Mouse (Mus musculus): Measurements from ENCODE around the gene Six5. TPM values are rescaled to one million over a fixed set of nuclear protein-coding genes. Genes with fewer than 3 reads are reported as not detected.

Six5 gene
- 2.7 and 3.2 TPM in 2 replicates for polyA plus RNA-seq (2015; fragmentation: Nextera tagmentation; extraction: Ambion mirVana)

DNA sequence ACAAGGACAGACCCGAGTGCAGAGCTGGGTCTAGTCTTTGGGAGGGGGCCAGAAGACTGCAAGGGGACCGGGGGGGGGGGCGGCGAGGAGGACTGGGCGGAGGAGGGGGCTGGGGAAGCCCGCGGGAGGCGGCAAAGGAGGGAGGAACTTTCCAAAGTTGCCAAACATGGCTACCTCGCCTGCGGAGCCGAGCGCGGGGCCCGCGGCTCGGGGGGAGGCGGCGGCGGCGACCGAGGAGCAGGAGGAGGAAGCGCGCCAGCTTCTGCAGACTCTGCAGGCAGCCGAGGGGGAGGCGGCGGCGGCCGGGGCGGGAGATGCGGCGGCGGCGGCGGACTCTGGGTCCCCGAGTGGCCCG, at the start of gene Six5:
Gene Six5 (plus strand): TSS at position 124 of the 355 bp plus-strand sequence.
- ATAC-seq = no peak
- H3K4me1 ChIP-seq (replicated peaks) = peaks cover 55% of the 10 kb centered on the region
- WGBS = under 1% methylated on average over 27 of the region's 36 CpGs

DNA sequence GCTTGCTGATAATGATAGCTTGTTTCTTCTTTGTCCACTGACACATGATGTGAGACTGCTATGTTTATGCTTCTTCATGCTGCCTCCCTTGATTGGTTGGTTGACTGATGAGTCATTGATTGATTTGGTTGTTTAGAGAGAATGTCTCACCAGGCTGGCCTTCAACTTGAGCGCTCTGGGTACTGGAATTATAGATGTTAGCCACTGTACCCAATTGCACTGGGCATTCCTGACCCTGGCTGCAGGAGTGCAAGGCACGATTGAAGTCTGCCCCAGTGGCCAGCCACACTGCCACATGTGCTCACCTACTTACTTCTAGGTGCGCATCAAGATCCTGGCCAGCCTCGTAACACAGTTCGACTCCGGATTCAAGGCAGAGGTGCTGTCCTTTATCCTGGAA, 49.8 kb upstream of the Six5 start:
- 97% methylated on average over 6 of the region's 6 CpGs for WGBS

More for the DNA sequence above, at the start of gene Six5:
- no peaks in the 10 kb centered on the region for H3K9me3 ChIP-seq
- H3K27me3 ChIP-seq = peaks cover 38% of the 10 kb centered on the region
- H3K9ac ChIP-seq (replicated peaks) = peak within 1 kb of the TSS; percentile 72
- H3K27ac ChIP-seq = peak within 1 kb of the TSS; percentile 82
- peak within 1 kb of the TSS; percentile 98 for H3K4me2 ChIP-seq (replicated peaks)
- peaks cover 26% of the 10 kb centered on the region for H3K36me3 ChIP-seq
- peak within 1 kb of the TSS; percentile 63 for H3K4me3 ChIP-seq (replicated peaks)

DNA sequence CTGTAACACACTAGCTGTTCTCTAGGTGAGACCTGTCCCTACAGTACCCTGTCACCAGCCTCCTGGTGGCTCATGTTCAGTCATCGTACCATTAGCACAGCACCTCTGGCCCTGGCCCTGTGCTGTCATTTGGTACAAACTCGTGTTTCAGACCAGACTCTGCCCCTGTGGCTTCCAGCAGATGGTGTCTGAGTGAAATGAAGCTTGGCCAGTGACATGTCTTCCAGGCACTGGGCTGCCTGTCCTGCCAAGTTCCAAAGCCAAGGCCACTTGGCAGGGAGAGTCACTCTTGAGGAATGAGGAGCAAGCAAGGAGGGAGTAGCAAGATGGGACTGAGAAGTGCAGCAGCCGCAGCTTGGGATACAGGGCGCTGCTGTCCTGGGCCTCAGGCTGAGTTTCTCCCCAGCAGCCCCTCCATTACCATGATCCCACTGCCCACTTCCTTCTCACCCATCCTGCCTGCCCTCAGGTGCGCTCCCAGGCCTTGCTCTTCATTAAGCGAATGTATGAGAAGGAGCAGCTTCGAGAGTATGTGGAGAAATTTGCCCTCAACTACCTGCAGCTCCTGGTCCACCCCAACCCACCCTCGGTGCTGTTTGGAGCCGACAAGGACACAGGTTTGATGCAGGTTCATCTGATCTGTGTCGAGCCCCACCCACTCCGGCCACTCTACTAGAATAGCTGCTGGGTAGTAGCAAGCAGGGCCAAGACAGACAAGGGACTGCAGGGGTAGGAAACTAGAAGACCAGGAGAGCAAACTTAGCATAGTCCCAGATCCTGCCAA, 47.9 kb upstream of the Six5 start:
- Histone ChIP-seq H3K36me3 (peaks cover 100% of the 10 kb centered on the region), H3K27me3 (no peaks in the 10 kb centered on the region), H3K9ac (replicated peaks) (no peak overlapping the region), H3K27ac (no peak overlapping the region), H3K4me3 (replicated peaks) (no peak overlapping the region), H3K4me1 (replicated peaks) (no peaks in the 10 kb centered on the region), H3K9me3 (no peaks in the 10 kb centered on the region), H3K4me2 (replicated peaks) (no peak overlapping the region)
- no peak for ATAC-seq
- WGBS = 93% methylated on average over 11 of the region's 11 CpGs

More for the DNA sequence above, 49.8 kb upstream of the Six5 start:
- H3K27me3 ChIP-seq = no peaks in the 10 kb centered on the region
- no peaks in the 10 kb centered on the region for H3K9me3 ChIP-seq
- ATAC-seq = no peak
- H3K27ac ChIP-seq = no peak overlapping the region
- peaks cover 100% of the 10 kb centered on the region for H3K36me3 ChIP-seq
- H3K4me3 ChIP-seq (replicated peaks) = no peak overlapping the region
- H3K4me2 ChIP-seq (replicated peaks) = no peak overlapping the region
- H3K4me1 ChIP-seq (replicated peaks) = no peaks in the 10 kb centered on the region
- no peak overlapping the region for H3K9ac ChIP-seq (replicated peaks)

DNA sequence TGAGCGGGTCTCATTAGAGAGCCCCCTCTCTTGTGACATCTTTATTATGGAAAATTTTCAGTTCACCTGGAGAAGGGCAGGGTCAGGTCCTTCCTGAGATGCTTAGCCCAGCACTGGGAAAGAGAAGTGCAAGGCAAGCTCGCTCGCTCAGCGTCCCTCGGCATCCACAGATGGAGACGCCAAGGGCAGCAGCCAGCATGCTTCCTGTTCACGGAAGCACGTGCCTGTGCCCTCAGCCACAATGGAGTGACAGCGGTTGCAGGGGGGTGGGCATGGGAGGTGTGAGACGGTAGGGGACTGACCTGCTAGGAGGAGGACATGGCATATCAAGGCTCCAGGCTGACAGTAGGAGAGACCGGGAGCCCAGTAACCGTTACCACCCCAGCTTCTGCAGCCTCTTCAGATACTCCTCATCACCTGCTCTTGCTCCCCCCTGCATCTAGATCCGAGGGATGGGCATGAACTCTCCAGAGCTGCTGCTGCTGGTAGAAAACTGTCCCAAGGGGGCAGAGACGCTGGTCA, 46.3 kb upstream of the Six5 start:
- Histone ChIP-seq H3K4me2 (replicated peaks) (no peak overlapping the region), H3K27me3 (no peaks in the 10 kb centered on the region), H3K4me1 (replicated peaks) (no peaks in the 10 kb centered on the region), H3K9ac (replicated peaks) (no peak overlapping the region), H3K4me3 (replicated peaks) (no peak overlapping the region), H3K27ac (no peak overlapping the region), H3K36me3 (peaks cover 100% of the 10 kb centered on the region), H3K9me3 (no peaks in the 10 kb centered on the region)
- ATAC-seq = no peak
- WGBS = 89% methylated on average over 14 of the region's 14 CpGs

DNA sequence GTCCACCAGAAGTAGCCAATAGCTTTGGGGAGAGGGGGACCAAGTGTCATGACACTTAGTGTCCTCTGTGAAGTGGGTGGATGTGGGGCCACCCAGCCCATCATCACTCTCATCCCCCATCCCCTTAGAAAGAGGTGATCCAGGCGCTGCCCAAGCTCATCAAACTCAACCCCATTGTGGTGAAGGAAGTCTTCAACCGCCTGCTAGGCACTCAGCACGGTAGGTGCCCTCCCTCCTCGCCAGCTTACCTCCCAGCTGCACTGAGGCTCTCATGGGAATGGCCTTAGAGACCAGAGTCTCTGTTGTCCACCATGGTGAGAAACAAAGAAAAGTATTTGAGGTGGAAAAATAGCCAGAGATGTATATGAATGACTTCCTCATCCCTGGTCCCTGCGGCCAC, 45.1 kb upstream of the Six5 start:
- Histone ChIP-seq H3K9me3 (no peaks in the 10 kb centered on the region), H3K4me2 (replicated peaks) (no peak overlapping the region), H3K4me1 (replicated peaks) (peaks cover 6% of the 10 kb centered on the region; the same call in 1 of the 2 replicates), H3K4me3 (replicated peaks) (no peak overlapping the region), H3K27me3 (no peaks in the 10 kb centered on the region), H3K9ac (replicated peaks) (no peak overlapping the region), H3K27ac (no peak overlapping the region), H3K36me3 (peaks cover 93% of the 10 kb centered on the region)
- WGBS = 90% methylated on average over 5 of the region's 5 CpGs
- ATAC-seq = no peak

DNA sequence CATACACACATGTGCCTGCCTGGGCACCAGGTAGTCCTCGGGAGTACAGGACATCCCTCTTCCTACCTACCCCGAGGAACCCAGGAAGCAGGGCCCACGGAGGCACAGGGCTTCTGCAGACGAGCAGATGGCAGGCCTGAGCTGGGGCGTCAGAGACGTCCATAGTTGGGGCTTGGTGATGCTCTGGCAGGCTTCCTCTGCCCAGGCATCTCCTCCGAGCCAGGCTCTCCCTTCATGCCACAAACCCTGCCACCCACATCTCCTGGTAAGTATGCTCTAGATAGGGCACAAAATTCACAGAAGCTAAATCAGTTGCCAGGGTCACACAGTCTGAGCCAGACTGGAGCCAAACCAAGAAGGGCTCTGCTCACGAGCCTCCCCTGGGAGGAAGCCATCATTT, 44.2 kb upstream of the Six5 start:
- Histone ChIP-seq H3K9ac (replicated peaks) (no peak overlapping the region), H3K4me1 (replicated peaks) (peaks cover 13% of the 10 kb centered on the region), H3K9me3 (no peaks in the 10 kb centered on the region), H3K27me3 (no peaks in the 10 kb centered on the region), H3K4me3 (replicated peaks) (no peak overlapping the region), H3K27ac (no peak overlapping the region), H3K4me2 (replicated peaks) (no peak overlapping the region), H3K36me3 (peaks cover 83% of the 10 kb centered on the region)
- 92% methylated on average over 8 of the region's 8 CpGs for WGBS
- ATAC-seq = no peak

DNA sequence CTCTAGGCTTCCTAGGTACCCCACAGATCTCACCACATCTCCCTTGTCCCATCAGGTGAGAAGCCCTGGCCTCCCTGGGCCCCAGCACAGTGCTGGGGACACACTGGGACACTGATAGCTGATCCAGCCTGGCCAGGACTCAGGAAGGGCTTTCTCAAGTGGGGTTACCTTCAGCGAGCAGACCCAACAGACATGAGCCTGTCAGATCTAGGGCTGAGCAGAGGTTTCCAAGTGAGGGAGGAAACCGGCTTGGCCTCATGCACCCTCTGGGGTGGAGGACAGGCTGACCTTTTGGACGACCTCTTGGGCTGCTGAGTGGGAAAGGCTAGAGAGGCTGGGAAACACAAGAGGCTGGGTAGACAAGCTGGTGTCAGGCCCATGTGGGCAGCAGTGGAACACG, 43.2 kb upstream of the Six5 start:
- Histone ChIP-seq H3K4me1 (replicated peaks) (peaks cover 13% of the 10 kb centered on the region), H3K9me3 (no peaks in the 10 kb centered on the region), H3K36me3 (peaks cover 74% of the 10 kb centered on the region), H3K27me3 (no peaks in the 10 kb centered on the region), H3K4me3 (replicated peaks) (no peak overlapping the region), H3K4me2 (replicated peaks) (no peak overlapping the region), H3K9ac (replicated peaks) (no peak overlapping the region), H3K27ac (no peak overlapping the region)
- no peak for ATAC-seq
- 83% methylated on average over 4 of the region's 4 CpGs for whole genome bisulfite sequencing

DNA sequence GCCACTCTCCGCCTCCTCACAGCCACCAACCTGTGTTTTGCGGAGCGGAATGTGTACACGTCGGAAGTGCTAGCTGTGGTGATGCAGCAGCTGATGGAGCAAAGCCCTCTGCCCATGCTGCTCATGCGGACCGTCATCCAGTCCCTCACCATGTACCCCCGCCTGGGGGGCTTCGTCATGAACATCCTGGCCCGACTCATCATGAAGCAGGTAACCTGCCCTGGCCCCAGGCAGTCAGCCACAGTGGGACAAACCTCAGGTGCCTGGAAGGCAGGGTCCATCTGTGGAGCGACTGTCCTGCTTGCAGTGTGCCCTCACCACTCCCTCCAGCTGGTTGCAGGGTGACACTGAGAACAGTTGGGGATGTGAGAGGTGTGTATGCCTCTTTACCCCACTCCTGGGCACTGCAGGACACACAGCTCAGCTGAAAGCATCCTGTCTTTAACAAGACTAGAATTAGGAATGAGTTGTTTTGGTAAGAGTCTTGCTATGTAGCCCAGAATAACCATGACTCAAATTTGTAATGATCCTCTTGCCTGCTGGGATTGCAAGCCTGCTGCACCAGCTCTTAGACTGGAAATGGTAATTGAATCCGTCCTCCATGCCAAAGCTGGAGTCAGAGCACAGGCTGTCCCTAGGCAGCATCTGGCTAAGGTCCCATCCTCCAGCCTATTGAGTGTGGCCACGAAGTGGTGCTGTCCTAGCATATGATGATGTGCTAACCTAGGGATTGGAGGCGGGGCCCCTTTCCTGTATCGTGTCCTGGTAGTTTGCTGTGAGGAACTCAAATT, 41.9 kb upstream of the Six5 start:
- Histone ChIP-seq H3K27ac (no peak overlapping the region), H3K36me3 (peaks cover 60% of the 10 kb centered on the region)

DNA sequence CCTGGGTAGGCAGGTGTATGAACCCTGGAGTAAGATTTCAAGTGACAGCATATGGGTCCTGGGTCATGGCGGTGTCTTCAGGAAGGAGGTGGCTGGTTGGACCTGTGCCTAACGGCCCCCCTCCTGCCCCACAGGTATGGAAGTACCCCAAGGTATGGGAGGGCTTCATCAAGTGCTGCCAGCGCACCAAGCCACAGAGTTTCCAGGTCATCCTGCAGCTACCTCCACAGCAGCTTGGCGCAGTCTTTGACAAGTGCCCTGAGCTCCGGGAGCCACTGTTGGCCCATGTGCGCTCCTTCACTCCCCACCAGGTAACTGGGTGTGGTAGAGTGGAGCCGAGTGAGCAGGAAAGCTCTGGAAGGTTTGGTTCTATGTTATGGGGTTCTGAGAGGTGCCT, 41.3 kb upstream of the Six5 start:
- Histone ChIP-seq H3K4me1 (replicated peaks) (peaks cover 13% of the 10 kb centered on the region), H3K4me3 (replicated peaks) (no peak overlapping the region), H3K27ac (no peak overlapping the region), H3K27me3 (no peaks in the 10 kb centered on the region), H3K4me2 (replicated peaks) (no peak overlapping the region), H3K9ac (replicated peaks) (no peak overlapping the region), H3K9me3 (no peaks in the 10 kb centered on the region), H3K36me3 (peaks cover 54% of the 10 kb centered on the region)
- no peak for ATAC-seq
- 92% methylated on average over 7 of the region's 7 CpGs for WGBS

More for the DNA sequence above, 41.9 kb upstream of the Six5 start:
- peaks cover 13% of the 10 kb centered on the region for H3K4me1 ChIP-seq (replicated peaks)
- 89% methylated on average over 15 of the region's 15 CpGs for WGBS
- H3K4me3 ChIP-seq (replicated peaks) = no peak overlapping the region
- no peak for ATAC-seq
- H3K9me3 ChIP-seq = no peaks in the 10 kb centered on the region
- no peak overlapping the region for H3K4me2 ChIP-seq (replicated peaks)
- no peak overlapping the region for H3K9ac ChIP-seq (replicated peaks)
- no peaks in the 10 kb centered on the region for H3K27me3 ChIP-seq

DNA sequence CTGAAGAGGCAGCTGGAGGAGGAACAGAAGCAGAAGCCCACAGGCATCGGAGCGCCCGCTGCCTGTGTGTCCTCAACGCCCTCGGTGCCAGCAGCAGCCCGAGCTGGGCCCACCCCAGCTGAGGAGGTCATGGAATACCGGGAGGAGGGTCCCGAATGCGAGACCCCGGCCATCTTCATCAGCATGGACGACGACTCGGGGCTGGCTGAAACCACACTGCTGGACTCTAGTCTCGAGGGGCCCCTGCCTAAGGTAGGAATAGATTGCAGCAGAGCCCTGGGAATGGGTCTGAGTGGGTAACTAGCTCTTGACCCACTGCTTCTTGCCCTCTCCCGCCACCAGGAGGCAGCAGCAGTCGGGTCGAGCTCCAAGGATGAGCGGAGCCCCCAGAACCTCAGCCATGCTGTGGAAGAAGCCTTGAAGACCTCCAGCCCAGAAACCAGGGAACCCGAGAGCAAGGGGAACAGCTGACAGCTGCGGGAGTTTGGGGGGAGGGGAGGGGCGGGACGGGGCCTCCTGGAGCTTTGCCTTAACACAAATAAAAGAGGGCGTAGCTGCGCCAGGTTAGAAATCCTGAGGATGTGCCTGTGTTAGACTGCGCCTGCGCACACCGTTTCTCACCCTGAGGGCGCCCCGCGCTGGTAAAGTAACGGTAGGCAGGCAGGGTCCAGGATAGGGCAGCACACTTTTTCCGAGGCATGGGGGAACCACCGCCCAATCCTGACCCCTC, 40.2 kb upstream of the Six5 start, which contains the start of gene Rsph6a:
Gene Rsph6a (plus strand): TSS at position 644 of the 730 bp plus-strand sequence.
- no peaks in the 10 kb centered on the region for H3K9me3 ChIP-seq
- H3K4me1 ChIP-seq (replicated peaks) = peaks cover 13% of the 10 kb centered on the region
- 24% methylated on average over 32 of the region's 33 CpGs for WGBS
- peak within 1 kb of the TSS; percentile 26 for H3K4me3 ChIP-seq (replicated peaks)
- peak within 1 kb of the TSS; percentile 52 for H3K4me2 ChIP-seq (replicated peaks)
- ATAC-seq = peak; percentile 79
- peak within 1 kb of the TSS; percentile 33 for H3K9ac ChIP-seq (replicated peaks)
- H3K36me3 ChIP-seq = peaks cover 43% of the 10 kb centered on the region
- 0 out of 2 replicates have a peak within 1 kb of the TSS, but pooled peaks have one; percentile 5 for H3K27ac ChIP-seq
- no peaks in the 10 kb centered on the region for H3K27me3 ChIP-seq

DNA sequence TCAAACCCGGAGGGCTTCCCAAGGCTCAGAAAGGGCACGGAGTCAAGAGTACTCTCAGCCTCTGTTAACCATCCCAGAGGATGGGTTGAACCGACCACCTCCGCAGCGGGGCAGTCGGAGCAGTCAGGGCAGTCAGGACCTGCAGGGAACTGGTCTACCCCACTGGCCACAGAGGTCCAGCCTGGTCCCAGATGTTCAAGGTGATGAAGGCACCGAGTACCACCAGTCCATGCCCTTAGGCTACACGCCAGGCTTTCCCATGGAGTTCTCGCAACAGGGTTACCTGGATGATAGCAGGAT, 39.7 kb upstream of the Six5 start:
- Histone ChIP-seq H3K27ac (0 out of 2 replicates have a peak overlapping the region, but pooled peaks have one; percentile 5), H3K4me2 (replicated peaks) (peak overlapping the region; percentile 52), H3K4me1 (replicated peaks) (peaks cover 13% of the 10 kb centered on the region), H3K9ac (replicated peaks) (peak overlapping the region; percentile 33; the same call in 1 of the 2 replicates), H3K36me3 (peaks cover 38% of the 10 kb centered on the region), H3K4me3 (replicated peaks) (peak overlapping the region; percentile 26; the same call in 1 of the 2 replicates), H3K9me3 (no peaks in the 10 kb centered on the region), H3K27me3 (no peaks in the 10 kb centered on the region)
- ATAC-seq = no peak; the same call in 1 of the 2 replicates
- 66% methylated on average over 9 of the region's 9 CpGs for WGBS
